Mouse (Mus musculus): ENCODE measurements around the gene Cavin3.

Gene Cavin3

DNA sequence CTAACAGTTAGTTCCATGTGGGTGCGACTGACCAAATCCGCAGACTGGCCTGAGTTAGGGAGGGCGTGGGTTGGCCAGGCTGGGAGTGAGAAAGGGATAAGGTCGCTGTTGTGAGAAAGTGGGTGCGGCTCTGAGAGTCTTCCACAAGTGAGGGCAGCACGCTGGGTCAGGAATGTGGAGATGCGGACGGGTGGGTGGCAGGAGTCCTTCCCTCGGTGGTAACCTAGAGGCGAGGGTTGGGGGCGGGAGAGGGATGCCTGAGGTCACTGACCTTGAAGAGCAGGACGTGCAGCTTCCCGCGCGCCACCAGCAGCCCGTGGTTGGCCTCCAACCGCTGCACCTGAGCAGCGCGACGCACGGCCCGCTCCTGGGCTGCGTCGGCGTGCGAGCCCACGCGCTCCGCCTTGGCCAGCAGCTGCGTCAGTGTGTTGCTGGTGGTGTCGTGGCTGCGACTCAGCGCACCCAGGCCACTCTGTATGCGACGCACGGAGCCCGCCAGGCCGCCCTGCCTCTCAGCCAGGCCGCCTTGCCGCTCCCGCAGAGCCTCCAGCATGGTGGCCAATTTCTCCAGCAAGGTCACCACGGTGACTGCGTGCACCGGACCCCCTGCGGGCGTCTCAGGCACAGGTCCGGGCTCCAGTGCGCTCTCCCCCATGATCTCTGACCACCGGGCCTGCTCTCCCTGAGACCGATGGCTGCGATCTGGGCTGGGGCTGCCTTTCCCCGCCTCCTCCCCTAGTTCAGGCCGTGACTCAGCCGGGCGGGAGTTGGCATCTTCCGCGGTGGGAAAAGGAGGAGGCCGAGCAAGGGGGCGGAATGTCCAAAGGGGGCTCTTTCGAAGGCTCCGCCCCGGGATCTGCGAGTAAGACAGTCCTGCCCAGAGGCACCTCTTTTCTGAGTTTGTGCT lies at the start of gene Cavin3:
Gene Cavin3, minus strand, starts transcription at position 796 of the 907 bp plus-strand sequence.
- peak; percentile 56 for DNase-seq

DNA sequence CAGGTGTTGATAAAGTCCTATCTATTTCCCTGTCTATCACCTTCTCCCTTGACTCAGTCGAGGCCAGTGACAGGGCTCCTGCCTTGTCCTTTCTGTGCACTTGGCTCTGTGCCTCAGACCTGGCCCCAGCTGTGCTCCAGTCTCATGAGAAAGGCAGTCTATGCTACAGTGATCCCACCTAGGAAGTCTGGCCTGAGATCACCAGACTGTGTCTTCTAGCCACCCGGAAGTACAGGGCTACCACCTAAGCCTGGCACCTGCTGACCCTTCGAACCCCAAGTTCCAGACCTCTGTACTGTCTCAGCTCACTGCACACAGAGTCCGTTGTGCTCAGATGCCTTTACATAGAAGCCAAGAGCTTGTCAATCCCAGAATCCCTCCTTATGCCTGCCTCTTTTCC lies 46.0 kb upstream of the Cavin3 start:
- DNase-seq, result no peak

DNA sequence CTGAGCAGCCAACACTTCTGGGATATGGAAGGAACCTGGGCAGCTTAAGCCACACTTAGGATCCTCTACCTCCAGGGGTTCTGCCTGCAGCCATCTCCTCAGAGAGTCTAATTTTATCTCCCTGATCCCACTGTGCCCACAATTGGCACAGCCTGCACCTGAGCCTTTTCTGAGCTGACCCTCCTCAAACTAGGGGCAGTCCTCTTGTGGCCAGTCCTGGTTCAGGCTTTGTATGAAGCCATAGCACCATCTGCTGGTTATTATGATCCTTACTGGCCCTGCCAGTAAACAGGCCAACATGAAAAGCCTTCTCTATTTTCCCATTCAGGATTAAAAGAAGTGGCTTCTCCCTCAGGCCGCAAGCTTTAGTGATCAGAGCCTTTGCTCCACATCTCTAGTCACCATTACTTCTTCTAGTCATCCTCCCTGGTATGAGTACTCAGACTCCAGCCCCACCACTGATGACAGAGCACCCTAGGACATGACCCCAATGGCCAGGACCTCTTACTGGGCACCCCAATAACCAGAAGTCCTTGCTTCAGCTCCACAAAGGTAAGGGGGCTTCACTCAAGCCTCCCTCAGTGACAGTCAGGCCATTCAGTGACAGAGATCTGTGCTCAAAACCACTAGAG lies 45.3 kb upstream of the Cavin3 start:
- no peak for DNase-seq

DNA sequence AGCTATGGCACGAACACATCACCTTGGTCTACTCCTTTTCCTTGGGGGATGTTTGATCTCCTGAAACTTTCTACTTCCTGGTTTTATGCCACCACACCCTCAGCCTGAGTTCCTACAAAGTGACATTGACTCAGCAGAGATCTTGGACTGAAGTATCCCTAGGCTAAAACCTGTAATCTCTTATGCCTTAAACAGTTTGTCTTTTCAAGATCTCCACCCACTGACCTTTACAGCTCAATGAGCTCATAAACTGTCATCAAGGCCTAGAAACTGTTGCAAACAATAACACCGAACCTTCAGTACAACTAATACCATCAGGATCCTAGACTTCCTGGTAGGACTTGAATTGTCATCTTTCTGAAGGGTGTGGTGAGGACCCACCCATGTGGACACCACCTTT lies 42.1 kb upstream of the Cavin3 start:
- no peak for DNase-seq

DNA sequence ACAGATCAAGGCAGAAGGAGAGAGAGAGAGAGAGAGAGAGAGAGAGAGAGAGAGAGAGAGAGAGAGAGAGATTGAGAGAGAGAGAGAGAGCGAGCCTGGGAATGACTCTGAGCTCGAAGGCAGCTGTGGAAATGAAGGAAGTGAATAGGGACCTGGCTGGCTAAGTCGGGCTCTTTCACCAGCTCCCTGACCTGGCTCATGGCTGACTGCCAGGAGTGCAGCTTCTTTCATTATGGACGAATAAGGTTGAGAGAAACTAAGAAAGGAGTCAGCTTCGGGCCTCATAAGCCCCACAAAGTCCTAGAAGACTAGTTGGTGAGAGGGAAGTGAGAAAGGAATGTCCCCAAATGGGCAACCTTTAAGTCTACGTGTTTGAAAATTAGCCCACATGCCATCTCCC lies 38.1 kb upstream of the Cavin3 start:
- no peak for DNase-seq

DNA sequence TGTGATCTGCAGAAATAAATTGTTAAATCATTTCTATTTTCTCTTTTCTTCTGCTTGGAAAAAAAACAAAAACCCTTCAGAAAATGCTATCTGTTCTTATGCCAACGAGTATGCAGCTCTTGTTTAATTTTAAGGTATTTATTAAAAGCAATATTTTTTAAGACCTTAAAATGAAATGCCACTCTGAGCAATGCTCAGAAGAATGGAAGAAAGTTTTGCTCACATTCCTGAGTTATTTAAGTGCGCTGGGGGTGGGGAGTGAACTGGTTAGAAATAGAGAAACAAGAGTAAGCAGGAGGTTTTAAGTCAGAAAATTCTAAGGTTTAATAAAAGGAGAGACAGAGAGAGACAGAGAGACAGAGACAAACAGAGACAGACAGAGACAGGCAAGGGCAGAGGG lies 37.7 kb upstream of the Cavin3 start:
- DNase-seq, result no peak

DNA sequence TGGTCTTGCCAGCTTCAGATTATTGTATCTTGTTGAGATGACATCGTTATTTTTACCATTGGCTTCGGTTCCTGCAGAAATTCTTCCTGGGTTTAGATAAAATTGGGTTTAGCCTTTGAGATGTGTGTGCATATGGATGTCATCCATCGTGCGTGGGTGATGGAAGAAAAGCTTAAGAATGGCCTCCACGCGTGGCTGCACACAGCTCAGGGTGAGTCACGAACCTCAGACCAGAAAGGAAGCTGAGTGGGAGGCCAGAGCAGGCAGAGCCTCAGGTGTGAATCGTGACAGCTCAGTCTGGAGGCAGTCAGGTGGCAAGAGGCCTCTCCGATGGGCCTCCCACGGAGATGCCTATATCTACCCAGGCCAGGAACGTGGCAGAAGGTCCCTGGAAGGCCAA lies 37.2 kb upstream of the Cavin3 start:
- DNase-seq, result peak; percentile 36

DNA sequence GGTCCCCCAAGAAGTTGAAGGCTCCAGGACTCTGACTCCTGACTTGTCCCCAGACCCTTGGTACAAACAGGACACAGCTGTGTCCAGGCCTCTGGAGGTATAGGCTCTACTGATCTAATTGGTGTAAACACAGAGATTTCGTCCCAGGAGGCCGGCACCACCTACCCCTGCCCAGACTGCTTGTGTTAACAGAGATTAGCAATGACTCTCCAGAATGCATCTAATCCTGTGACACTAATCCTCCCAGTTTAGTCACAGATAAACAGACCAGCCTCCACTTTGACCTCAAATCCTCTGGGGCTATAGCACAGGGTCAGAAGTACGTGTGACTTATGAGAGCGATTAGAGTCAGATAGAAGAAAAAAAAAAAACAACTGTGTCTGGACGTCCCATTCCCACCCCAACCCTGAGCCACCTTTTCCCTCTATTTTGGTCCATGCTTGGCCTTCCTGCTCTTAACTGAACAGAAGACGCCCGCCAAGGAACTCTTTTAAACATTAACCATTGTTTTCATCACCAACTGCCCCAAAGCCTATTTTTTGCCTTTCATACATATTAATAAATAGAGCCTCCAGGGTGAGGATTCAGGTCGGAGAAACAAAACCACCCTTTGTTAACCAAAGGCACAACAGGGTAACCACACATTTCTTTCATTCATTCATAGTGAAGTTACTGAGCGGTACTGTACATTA lies 34.7 kb upstream of the Cavin3 start:
- no peak for DNase-seq

DNA sequence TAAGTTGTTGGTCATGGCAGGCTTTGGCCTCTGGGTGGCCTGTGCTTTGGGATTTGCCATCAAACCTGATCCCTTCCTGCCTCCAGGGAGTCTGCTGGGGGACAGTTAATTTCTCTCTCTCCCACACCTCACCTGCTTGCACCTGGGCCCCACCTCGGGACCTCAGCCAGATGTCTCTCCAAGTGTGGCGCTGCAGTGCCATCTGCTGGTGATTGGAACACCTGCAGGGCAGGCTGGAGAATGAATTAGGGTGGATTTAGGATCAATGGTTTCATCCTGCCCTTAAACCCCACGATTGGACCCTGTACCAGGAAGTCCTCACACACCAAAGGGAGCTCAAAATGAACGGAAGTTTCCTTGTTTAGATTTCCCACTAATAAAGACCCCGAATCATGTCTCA lies 33.1 kb upstream of the Cavin3 start:
- peak; percentile 28 for DNase-seq

DNA sequence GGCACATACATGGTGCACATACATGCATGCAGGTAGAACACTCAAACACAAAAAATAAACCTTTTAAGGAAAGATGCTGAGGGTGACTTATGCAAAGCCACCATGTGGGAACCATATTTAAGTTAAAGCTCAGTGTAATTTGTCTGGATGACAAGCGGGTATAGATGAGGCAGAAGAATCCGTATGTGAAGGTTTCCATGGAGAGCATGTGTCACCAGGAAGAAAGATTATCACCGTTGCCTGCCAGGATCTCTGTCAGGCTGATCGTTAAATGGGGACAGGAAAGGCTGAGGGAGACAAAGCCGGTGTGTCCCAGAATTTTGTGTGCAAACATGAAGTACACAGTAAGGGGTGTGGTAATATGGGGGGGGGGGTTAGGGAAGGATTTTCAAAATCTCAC lies 32.5 kb upstream of the Cavin3 start:
- no peak for DNase-seq

DNA sequence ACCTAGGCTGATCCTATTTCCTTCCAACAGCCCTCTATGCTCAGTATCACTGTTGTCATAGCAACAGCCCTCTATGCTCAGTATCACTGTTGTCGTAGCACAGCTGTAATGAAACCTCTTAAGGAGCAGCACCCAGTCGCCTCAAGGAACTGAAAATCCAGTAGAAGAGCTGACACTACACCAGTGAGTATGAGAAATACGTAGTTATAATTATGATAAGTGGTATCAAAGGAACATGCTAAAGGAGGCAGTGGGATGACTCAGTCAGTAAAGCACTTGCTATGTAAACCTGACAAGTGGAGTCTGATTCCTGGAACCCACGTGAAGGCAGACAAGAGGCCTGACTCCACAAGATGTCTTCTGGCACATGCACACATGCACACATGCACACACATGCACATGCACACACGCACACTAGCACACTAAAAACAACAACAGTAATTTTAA lies 31.8 kb upstream of the Cavin3 start:
- DNase-seq, result no peak

DNA sequence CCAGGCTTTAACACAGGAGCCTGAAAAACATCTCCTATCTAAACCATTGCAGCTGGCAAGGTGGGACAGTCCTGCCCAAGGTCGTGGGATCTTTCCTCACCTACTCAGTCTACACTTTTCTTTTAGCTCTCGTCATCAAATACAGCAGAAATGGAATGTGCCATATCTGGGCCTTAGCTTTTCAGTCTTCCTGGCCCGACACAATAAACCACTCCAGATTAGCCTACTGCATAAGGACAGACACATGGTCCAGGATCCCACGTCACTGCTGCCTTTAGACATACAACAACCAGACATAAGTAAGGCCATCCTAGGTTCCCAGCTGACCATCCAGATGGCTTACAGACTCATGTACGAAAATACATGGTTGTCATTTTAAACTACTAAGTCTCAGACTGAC lies 28.0 kb upstream of the Cavin3 start:
- DNase-seq, result no peak

DNA sequence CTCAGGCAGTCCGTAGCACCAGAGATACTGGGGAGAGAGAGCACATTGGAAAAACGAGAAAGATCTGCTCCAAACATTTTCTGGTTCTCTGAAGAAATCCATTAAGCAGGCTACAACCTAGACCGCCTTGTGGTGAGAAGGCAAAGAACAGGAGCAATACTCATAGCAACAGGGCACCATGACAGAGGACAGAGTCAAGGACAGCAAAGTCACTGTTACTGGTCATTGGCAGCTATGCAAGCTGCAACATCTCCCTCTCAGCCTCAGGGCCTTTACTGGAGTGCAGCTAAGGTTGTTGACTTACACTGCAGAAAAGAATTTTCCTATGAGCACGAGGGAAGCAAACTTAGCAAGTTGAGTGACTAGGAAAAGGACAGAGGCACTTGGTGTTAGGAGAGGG lies 25.2 kb upstream of the Cavin3 start:
- DNase-seq, result no peak

DNA sequence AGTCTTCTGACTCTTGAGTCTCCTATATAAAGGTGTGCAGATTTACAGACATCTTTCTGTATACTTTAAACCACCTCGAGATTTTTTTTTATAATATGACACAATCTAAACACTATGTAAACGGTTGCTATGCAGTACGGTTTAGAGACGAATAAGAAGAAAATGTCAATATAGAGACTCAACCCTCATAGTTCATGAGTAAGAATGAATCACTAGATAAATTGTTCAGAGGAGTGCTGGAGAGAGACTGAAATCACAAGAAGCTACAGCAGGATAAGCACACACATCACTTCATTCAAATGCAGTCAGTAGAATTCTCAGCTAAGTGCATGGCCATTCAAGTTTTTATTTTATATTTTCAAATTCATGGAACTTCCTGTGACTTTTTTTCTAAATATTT lies 19.9 kb upstream of the Cavin3 start:
- DNase-seq, result no peak

DNA sequence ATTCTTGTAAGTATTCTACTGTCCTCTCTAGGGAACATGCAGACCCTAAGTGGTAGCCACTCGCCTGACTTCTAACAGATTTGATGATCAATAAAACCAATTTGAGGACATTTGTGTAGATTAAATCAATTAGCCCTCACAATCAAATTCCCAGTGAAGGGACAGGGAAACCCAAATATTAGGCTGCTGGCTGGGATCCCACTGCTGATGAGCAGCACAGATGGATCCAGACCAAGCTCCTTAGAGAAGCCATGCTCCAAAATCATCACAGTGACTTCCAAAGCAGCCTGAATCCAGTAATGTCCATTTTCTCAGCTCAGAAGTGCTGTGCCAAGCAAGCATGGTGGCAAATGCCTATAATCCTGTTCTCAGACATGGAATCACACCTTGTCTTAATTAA lies 17.6 kb upstream of the Cavin3 start:
- DNase-seq, result no peak

DNA sequence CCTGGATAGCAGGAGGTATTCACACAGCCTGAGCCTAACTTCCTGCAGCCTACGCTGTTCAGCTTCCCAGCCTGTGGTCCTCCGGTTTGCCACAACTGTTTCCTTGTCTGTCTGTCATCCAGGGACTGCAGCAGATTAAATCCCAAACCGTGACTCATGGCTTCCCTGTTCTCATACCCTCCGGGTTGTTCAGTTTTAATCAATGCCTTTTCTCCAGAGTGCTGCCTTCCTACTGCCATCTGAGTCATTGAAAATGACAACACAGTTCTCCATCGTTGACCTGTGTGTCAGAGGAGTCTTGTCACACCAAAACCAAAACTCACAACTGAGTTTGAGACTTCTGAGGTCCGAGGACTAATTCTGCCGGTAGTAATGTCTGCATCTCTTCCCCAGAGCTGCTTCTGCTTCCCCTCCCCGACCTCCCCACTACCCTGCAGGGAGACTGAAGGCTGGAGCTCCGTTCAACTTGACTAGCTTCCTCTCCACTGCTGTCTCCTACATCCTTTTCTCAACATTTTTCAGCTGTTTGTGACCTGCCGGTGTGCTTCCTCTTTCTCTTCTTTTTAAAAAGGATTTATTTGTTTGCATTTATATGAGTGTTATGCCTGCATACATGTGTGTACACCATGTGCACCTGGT lies 16.9 kb upstream of the Cavin3 start:
- DNase-seq, result no peak

DNA sequence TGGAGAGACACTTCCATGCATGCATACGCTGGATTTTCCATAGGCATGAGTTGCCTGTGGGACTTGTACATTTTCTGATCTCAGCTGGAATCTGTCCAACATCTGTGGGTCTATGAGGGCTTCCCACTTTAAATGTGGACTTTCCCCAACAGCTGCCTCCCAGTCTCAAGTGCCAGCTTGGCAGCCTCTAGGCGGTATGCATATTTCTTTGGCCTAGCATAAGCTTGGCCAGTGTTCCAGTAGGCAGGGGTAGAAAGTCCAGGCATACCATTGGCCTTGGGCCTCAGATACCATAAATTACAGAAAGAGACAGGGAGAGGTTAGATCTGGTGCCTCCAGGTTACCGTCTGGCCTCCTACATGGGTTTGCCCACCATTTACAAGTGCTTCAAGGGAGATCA lies 15.8 kb upstream of the Cavin3 start:
- no peak for DNase-seq

DNA sequence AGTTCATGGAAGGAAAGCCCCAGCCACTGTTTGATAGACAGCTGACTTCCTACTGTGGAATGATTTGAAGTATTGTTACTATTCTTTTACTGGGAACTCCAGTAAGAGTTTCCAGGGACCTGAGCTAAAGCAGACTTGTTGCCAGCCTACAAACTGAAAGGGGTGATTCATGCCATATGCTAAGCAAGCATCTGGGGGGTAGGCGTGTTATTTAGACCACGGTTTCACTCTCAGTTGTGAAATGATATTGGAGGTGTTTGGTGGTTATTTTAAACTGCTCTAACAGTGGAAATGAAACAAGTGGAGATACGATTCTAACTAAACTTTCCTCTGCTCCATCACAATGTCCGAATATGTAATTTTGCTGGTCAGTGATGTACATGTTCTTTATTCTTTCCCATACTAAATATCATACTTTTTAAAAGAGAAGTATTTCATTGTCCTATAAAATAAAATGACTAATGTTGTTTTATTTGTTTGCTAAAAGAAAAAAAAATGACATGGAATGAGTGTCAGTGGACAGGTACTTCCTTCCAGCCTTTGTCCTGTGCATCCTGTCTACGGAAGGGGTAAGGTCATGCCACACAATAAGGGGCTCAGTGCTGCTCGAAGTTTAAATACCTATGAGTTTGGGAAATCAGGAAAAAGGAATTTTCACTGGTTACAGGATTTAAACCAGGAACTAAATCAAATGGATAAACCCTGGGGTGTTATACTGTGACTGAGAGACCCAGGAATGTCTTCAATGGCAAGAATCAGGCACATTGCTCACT lies 5.2 kb upstream of the Cavin3 start:
- DNase-seq, result no peak

DNA sequence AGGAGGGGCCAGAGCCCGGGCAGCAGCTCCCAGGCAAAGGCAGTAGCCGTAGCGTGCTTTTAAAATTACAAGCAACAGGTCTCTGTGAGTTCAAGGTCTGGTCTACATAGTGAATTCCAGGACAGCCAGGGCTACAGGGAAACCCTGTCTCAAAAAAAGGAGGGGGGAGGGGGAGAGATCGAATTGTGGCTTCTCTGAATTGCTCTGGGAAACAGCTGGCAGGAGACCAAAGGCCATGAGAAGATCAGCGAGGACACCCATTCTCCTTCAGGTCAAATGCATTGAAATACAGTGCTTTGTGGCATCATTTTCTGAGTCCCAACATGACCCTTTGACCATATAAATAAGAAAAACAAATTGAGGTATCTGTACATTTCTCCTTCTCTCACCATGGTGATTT lies 2.9 kb upstream of the Cavin3 start:
- no peak for DNase-seq

DNA sequence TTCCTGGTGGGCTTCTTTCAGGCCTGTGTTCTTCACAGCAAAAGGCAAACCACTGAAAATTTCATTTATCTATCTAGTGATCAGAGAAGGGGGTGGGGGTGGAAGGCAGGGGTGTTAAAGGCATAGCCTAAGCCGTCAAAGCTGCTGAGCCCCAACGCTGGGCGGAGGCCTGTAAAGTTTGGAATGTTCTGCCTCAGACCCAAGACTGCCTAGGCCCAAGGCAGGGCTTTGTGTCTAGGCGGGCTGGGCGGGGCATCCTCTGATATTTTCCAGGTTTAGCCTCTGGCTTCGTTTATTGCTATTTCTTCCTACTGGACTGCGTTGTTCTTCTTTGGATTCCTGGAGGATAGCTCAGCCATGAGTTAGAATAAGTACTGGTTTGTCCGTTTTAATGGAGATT lies 326 bp upstream of the Cavin3 start:
- DNase-seq, result no peak

DNA sequence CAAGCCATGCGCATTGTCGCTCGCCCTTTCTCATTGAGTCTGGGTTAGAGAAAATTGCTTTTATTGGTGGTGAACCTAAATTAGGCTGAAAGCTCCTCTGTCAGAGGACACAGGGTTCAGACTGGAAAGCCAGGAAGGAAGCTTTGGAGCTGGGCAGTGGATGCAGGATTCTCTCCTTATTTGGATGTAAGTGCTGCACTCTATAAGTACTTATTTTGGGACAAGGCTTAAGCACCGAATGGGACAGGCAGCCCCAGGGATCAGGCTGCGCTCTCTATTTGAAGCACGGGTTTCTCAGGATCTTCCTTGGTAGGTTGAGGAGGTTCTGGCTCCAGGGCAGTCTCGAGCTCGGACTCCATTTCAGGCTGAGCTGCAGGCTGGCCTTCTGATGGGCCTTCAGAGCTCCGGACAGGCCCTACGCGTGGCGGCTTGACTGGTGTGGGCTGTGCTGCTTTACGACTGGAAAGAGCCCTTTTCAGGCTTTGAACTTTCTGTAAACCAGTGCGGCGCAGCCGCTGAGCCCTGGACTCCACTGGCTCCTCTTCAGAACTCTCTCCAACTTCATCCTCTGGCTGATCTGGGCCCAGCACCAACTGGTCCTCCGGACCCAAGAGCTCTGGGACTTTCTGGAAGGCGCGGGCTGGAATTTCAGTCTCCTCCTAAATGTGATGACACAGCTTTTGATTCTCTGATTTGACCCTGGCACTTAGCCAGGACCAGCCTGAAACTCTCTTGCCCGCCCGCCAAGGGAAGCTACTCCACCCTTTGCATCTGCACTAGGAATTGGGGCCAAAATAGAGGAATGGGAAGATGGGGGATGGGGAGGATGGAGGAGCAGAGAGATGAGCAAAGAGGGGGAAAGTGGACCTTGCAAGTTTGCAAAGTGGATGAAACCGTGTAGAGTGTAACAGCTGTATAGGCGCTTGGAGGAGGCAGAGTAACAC lies 1.3 kb downstream of the Cavin3 start:
- DNase-seq, result peak; percentile 26
